Mouse (Mus musculus): ENCODE results near the gene Gast. TPM values are rescaled to one million over a fixed set of nuclear protein-coding genes. Genes with fewer than 3 reads are reported as not detected.
"Not testable (repeated sequence)": the region's sequence is repeated elsewhere in the genome, so short reads cannot be mapped to it uniquely, and the experiment has no call there.

Gast gene
- polyA plus RNA-seq, 1 experiment from 2014 or later, result 0.50 TPM

DNA sequence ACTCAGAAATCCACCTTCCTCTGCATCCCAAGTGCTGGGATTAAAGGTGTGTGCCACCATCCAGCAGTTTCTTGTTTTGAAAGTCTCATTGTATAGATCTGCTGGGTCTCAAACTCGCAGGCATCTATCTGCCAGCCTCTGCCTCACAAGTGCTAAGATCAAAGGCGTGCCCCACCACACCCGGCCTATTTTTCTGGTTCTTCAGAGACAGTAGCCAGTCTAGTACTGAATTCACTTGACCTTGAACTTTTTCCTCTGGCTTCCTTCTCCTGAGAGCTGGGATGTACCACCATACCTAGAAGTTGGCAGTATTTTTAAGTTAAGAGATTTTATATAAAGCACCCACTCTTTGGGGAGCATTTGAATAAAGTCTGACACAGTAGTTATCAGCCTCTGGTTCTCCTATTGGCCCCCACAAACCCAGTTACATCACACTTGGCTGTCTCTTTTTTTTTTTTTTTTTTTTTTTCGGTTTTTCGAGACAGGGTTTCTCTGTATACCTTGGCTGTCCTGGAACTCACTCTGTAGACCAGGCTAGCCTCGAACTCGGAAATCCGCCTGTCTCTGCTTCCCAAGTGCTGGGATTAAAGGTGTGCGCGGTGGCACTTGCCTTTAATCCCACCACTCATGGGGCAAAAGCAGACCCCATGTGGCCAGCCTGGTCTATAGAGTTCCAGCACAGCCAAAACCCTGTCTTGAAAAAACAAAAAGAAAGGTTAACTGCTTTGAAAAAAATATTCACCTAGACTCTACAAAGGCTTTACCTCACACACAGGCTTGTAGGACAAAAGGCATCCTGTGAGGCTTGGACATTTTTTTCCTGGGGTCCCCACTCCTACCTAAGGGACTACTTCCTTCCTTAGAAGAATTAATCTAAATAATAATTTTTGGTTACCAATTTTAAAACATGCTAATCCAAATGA lies 15.4 kb upstream of the Gast start:
- peak overlapping the region; percentile 97 for H3K27ac ChIP-seq
- no peaks in the 10 kb centered on the region for H3K27me3 ChIP-seq (ENCODE audit: control insufficient read depth, insufficient read depth, low read length)
- peak overlapping the region; percentile 50 for H3K4me2 ChIP-seq (replicated peaks)
- H3K4me1 ChIP-seq (replicated peaks; ENCODE audit: control insufficient read depth, insufficient read depth, low read length), result peaks cover 6% of the 10 kb centered on the region
- no peaks in the 10 kb centered on the region for H3K9me3 ChIP-seq (ENCODE audit: control insufficient read depth, low read length)
- peak; percentile 37 for DNase-seq (ENCODE audit: low spot score)
- H3K36me3 ChIP-seq (replicated peaks; ENCODE audit: control insufficient read depth, insufficient read depth), result peaks cover 21% of the 10 kb centered on the region
- H3K4me3 ChIP-seq (replicated peaks; ENCODE audit: low read length), result peak overlapping the region; percentile 69
- H3K9ac ChIP-seq, result peak overlapping the region; percentile 26; the same call in 1 of the 2 replicates
- ATAC-seq (ENCODE audit: low FRiP score), result peak; percentile 1; the same call in 1 of the 2 replicates
- WGBS, result 87% methylated on average over 10 of the region's 10 CpGs

DNA sequence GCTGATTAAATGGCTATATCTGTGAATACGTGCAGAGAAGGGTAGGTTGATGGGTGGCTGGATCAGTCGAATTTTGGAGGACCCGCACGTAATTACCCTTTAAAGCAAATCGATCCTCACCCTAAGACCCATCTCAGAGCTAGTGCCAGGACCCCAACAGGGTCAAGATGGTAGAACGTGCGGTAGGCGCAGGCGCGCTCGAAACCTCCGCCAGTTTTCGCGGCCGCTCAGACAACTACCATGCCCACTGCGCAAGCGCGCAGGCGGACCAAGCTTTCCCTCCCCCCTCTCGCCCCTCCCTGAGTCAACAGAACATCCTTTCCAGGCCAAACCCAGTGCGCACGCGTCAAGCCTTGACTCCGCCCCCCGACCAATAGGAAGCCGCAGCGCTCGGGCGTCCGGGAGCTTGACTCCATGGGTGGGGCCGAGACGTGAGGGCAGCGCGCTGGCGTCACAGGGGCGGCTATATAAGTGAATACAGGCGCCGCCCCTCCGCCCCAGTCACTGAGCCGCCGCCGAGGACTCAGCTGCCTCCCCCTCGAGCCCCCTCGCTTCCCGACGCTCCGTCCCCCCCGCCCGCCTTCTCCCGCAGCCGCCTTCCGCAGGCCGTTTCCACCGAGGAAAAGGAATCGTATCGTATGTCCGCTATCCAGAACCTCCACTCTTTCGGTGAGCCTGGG lies 14.6 kb upstream of the Gast start, which contains the start of gene Eif1:
Gene Eif1, plus strand, starts transcription at position 394 of the 680 bp plus-strand sequence.
- Histone ChIP-seq H3K4me1 (replicated peaks; ENCODE audit: control insufficient read depth, insufficient read depth, low read length) (peaks cover 6% of the 10 kb centered on the region), H3K9me3 (ENCODE audit: control insufficient read depth, low read length) (no peaks in the 10 kb centered on the region), H3K4me3 (replicated peaks; ENCODE audit: low read length) (peak within 1 kb of the TSS; percentile 69), H3K27me3 (ENCODE audit: control insufficient read depth, insufficient read depth, low read length) (no peaks in the 10 kb centered on the region), H3K9ac (peak within 1 kb of the TSS; percentile 86), H3K27ac (peak within 1 kb of the TSS; percentile 97), H3K36me3 (replicated peaks; ENCODE audit: control insufficient read depth, insufficient read depth) (peaks cover 21% of the 10 kb centered on the region), H3K4me2 (replicated peaks) (peak within 1 kb of the TSS; percentile 91)
- under 1% methylated on average over 51 of the region's 58 CpGs for WGBS
- ATAC-seq (ENCODE audit: low FRiP score) (peak; percentile 92), DNase-seq (ENCODE audit: low spot score) (peak; percentile 100)

DNA sequence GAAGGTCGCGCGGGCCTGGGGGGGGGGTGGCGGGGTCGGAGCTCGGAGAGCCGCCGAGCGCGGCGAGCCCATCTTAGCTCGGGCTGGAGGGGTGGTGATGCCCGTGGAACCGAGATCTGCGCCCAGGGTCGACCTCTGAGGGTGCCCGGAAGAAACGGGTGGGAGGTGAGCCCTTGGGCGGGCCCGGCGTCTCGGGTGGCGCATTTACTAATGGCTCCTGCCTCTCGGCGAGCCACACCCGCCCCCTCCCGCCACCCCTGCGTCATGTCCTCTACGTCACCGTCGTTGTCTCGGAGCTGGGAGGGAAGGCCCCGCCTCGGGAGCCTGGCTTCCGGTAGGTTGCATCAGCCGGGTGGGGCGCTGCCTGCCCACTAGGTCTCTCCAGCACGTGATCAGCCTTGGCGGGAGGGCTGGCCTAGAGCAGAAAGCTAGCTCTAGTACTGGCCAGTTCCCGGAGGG lies 14.0 kb upstream of the Gast start:
- Histone ChIP-seq H3K4me3 (replicated peaks; ENCODE audit: low read length) (peak overlapping the region; percentile 69), H3K4me1 (replicated peaks; ENCODE audit: control insufficient read depth, insufficient read depth, low read length) (peaks cover 6% of the 10 kb centered on the region), H3K9ac (peak overlapping the region; percentile 86), H3K27me3 (ENCODE audit: control insufficient read depth, insufficient read depth, low read length) (no peaks in the 10 kb centered on the region), H3K36me3 (replicated peaks; ENCODE audit: control insufficient read depth, insufficient read depth) (peaks cover 21% of the 10 kb centered on the region), H3K27ac (peak overlapping the region; percentile 97), H3K4me2 (replicated peaks) (peak overlapping the region; percentile 91), H3K9me3 (ENCODE audit: control insufficient read depth, low read length) (no peaks in the 10 kb centered on the region)
- ATAC-seq (ENCODE audit: low FRiP score) (peak; percentile 84), DNase-seq (ENCODE audit: low spot score) (peak; percentile 95)
- 1% methylated on average over 39 of the region's 40 CpGs for WGBS

DNA sequence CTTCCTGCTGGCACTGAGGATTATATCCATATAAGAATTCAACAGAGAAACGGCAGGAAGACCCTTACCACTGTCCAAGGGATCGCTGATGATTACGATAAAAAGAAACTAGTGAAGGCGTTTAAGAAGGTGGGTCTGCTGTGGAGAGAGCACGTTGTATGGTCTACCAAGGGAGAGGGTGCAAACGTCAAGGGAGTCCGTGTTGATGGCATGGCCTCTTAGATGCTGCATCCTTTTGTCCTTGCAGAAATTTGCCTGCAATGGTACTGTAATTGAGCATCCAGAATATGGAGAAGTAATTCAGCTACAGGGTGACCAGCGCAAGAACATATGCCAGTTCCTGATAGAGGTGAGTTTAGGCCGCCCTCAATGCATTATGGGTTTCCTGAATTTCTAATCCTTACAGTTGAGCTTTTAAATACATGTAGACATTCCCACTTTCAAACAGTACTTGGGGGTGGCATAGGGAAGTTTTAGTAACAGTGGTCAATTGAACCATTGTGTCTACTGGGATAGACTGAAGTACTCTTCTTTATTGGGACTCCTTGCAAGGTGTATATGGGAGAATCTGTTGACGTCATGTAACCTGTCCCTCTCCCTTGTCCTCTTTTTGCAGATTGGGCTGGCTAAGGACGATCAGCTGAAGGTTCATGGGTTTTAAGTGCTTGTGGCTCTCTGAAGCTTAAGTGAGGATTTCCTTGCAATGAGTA lies 13.4 kb upstream of the Gast start:
- WGBS, result 16% methylated on average over 11 of the region's 11 CpGs
- not testable (repeated sequence) for H3K27me3 ChIP-seq (ENCODE audit: control insufficient read depth, insufficient read depth, low read length); ATAC-seq (ENCODE audit: low FRiP score); H3K4me1 ChIP-seq (replicated peaks; ENCODE audit: control insufficient read depth, insufficient read depth, low read length); DNase-seq (ENCODE audit: low spot score); H3K9me3 ChIP-seq (ENCODE audit: control insufficient read depth, low read length)
- Histone ChIP-seq H3K4me2 (replicated peaks) (peak overlapping the region; percentile 91), H3K4me3 (replicated peaks; ENCODE audit: low read length) (peak overlapping the region; percentile 69), H3K27ac (peak overlapping the region; percentile 97), H3K9ac (peak overlapping the region; percentile 86), H3K36me3 (replicated peaks; ENCODE audit: control insufficient read depth, insufficient read depth) (peaks cover 21% of the 10 kb centered on the region)

DNA sequence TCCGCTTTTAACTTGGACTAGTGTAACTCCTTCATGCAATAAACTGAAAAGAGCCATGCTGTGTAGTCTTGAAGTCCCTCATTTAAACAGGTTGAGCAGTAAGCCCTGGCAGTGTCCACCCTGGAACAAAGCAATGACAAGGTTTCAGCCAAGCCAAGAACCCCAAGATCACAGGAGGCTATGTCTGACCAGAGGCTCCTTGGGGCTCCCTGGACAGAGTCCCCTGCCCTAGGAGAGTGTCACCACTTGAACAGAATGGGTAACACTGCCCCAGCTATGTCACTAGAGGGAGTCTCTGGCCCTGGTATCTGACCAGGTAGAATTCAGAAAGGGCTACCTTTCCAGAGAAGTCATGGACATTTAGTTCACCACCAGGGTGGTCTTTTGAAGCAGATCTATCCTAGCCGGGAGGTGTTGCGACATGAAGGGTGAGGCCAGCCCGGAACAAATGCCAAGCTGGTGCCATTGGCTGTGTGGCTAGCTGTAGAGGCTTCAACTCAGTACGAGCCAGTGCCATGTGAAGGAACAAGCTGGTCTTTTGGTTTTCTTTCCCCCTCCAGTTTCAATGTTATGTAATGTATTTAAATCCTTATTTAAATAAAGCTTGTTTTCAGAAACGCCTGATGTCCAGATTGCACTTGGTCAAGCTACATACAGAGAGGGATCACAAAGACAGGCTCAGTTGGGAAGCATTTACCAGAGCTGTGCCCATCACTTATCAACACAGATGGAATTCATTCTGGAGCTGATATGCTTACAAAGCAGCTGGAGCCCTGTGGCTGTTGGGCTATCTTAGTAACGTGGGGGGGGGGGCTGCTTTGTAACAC lies 12.5 kb upstream of the Gast start:
- H3K9me3 ChIP-seq (ENCODE audit: control insufficient read depth, low read length); DNase-seq (ENCODE audit: low spot score); H3K4me1 ChIP-seq (replicated peaks; ENCODE audit: control insufficient read depth, insufficient read depth, low read length); H3K27me3 ChIP-seq (ENCODE audit: control insufficient read depth, insufficient read depth, low read length); H3K27ac ChIP-seq; H3K9ac ChIP-seq; H3K4me3 ChIP-seq (replicated peaks; ENCODE audit: low read length); ATAC-seq (ENCODE audit: low FRiP score): not testable (repeated sequence)
- Histone ChIP-seq H3K4me2 (replicated peaks) (0 out of 2 replicates have a peak overlapping the region, but pooled peaks have one; percentile 91), H3K36me3 (replicated peaks; ENCODE audit: control insufficient read depth, insufficient read depth) (peaks cover 21% of the 10 kb centered on the region)
- 81% methylated on average over 7 of the region's 7 CpGs for WGBS

DNA sequence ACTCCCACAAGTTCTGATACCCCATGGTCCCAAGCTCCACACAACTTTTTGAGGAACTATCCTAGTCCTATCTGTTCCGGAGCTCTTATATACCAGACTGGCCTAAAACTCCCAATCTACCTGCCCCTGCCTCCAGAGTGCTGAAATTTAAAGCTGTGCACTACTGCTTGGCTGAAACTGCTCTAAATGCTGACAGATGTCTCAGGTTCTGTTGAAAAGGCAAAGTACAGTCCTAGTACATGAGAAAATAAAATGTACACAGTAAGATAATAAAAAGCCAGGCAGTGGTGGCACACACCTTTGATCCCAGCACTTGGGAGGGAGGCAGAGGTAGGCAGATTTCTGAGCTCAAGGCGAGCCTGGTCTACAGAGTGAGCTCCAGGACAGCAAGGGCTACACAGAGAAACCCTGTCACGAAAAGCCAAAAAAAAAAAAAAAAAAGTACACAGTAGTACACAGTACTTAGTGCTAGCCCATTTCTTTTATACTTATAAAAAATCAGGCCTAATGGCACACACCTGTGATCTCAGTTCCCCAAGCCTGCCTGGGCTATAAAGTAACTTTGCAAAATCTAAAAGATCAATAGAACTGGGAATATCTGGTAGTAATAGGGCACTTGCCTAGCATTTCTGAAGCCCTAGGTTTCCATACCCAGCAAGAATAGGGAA lies 11.5 kb upstream of the Gast start:
- H3K36me3 ChIP-seq (replicated peaks; ENCODE audit: control insufficient read depth, insufficient read depth), result peaks cover 21% of the 10 kb centered on the region

DNA sequence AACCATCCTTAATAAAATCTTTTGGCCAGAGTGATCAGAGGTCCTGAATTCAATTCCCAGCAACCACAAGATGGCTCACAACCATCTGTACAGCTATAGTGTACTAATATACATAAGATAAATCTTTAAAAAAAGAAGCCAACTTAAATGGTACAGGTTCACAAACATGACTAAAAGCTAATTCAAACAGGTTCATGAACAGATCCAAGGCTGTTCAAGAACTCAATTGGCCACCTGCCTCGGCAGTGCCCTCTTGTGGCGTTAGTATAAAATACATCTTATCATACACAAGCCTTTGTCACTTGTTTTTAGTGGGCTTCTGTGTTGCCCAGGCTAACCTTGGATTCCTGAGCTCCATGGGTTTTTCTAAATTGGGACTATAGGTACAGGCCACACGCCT lies 10.6 kb upstream of the Gast start:
- 17% methylated on average over 3 of the region's 3 CpGs for WGBS

More for the DNA sequence above, 11.5 kb upstream of the Gast start:
- H3K4me3 ChIP-seq (replicated peaks; ENCODE audit: low read length), result no peak overlapping the region
- WGBS, result 60% methylated on average over 3 of the region's 3 CpGs
- no peak overlapping the region for H3K27ac ChIP-seq
- ATAC-seq (ENCODE audit: low FRiP score) (no peak), DNase-seq (ENCODE audit: low spot score) (no peak)
- H3K9me3 ChIP-seq (ENCODE audit: control insufficient read depth, low read length), result no peaks in the 10 kb centered on the region
- no peaks in the 10 kb centered on the region for H3K27me3 ChIP-seq (ENCODE audit: control insufficient read depth, insufficient read depth, low read length)
- no peak overlapping the region for H3K9ac ChIP-seq
- no peak overlapping the region for H3K4me2 ChIP-seq (replicated peaks)
- peaks cover 6% of the 10 kb centered on the region for H3K4me1 ChIP-seq (replicated peaks; ENCODE audit: control insufficient read depth, insufficient read depth, low read length)

DNA sequence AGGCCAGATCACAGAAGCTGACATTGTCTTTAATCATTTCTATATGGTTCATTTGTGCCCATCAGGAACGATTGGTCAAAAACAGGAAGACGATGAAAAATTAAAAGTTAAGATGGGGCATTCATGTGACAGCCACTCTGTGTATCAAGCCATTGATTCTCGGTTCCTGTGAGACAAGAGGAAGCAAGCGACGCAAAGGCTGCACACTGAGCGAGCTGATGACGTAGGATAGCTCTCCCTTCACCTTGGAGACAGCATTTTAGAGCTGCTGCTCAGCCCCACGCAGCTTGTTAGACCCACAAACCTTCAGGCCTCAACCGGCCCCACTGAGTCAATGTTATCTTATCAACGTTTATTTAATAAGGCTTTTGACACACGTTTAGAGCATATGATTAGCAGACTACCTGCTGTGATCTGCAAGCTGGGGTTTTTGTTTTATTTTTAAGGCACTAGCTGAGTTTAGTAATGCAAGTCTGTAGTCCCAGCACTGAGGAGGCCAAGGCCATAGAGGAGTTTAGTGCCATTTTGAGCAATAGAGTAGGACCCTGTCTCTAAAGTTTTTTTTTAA lies 9.1 kb upstream of the Gast start:
- 50% methylated on average over 11 of the region's 11 CpGs for WGBS
- no peak overlapping the region for H3K27ac ChIP-seq
- ATAC-seq (ENCODE audit: low FRiP score), result no peak
- peaks cover 12% of the 10 kb centered on the region for H3K4me1 ChIP-seq (replicated peaks; ENCODE audit: control insufficient read depth, insufficient read depth, low read length)
- H3K27me3 ChIP-seq (ENCODE audit: control insufficient read depth, insufficient read depth, low read length), result no peaks in the 10 kb centered on the region
- H3K4me3 ChIP-seq (replicated peaks; ENCODE audit: low read length), result no peak overlapping the region
- no peak overlapping the region for H3K9ac ChIP-seq
- no peak overlapping the region for H3K4me2 ChIP-seq (replicated peaks)
- H3K36me3 ChIP-seq (replicated peaks; ENCODE audit: control insufficient read depth, insufficient read depth), result peaks cover 21% of the 10 kb centered on the region
- H3K9me3 ChIP-seq (ENCODE audit: control insufficient read depth, low read length), result no peaks in the 10 kb centered on the region
- DNase-seq (ENCODE audit: low spot score), result no peak

More for the DNA sequence above, 10.6 kb upstream of the Gast start:
- Histone ChIP-seq H3K4me2 (replicated peaks) (no peak overlapping the region), H3K9ac (no peak overlapping the region), H3K4me3 (replicated peaks; ENCODE audit: low read length) (no peak overlapping the region), H3K27ac (no peak overlapping the region), H3K4me1 (replicated peaks; ENCODE audit: control insufficient read depth, insufficient read depth, low read length) (peaks cover 6% of the 10 kb centered on the region), H3K36me3 (replicated peaks; ENCODE audit: control insufficient read depth, insufficient read depth) (peaks cover 21% of the 10 kb centered on the region), H3K27me3 (ENCODE audit: control insufficient read depth, insufficient read depth, low read length) (no peaks in the 10 kb centered on the region), H3K9me3 (ENCODE audit: control insufficient read depth, low read length) (no peaks in the 10 kb centered on the region)
- no peak for ATAC-seq (ENCODE audit: low FRiP score)
- DNase-seq (ENCODE audit: low spot score), result peak; percentile 73
